Mouse (Mus musculus): ENCODE results near the gene Ntn5. TPM values are rescaled to one million over a fixed set of nuclear protein-coding genes. Genes with fewer than 3 reads are reported as not detected.
A peak's percentile ranks its signal among the peaks of the same experiment; 100 is the strongest.

The Ntn5 gene
- total and polyA plus RNA-seq, 3 experiments = 0.08 to 0.57 TPM; not detected in 1

GRCm38 (mm10) chr7:45715741-45716459 is 32.1 kb downstream of the Ntn5 start:
- dilution Hi-C loops (cut with MboI; ENCODE audit: extremely low pct_ligation_motif_present, extremely low pct_unique_long_range_greater_than_20kb, low sequenced_read_pairs) (no loop called here), in situ Hi-C loops (cut with MboI; ENCODE audit: low pct_ligation_motif_present, low pct_unique_long_range_greater_than_20kb, low sequenced_read_pairs) (no loop called here)
- no peaks in the 10 kb centered on the region for H3K9me3 ChIP-seq (replicated peaks; ENCODE audit: low read length)
- H3K9ac ChIP-seq (ENCODE audit: insufficient read depth, low read depth) = peak overlapping the region; percentile 91; the same call in 1 of the 2 replicates
- no peaks in the 10 kb centered on the region for H3K27me3 ChIP-seq (replicated peaks)
- TF ChIP-seq MAX (IDR thresholded peaks at IDR 0.05; ENCODE audit: low read length) (0 out of 2 replicates have a peak, but pooled peaks have one; percentile 11), USF2 (conservative IDR thresholded peaks at IDR 0.05; ENCODE audit: low read depth, low read length) (no peak)
- peak overlapping the region; percentile 38 for H3K27ac ChIP-seq (ENCODE audit: insufficient read depth, low read depth)
- H3K36me3 ChIP-seq (replicated peaks in 1 of 2; ENCODE audit: control insufficient read depth in 1 of 2, insufficient read depth in 1 of 2, low read length in 1 of 2) = peaks cover 47 to 64% of the 10 kb centered on the region in 2 experiments
- H3K4me2 ChIP-seq (ENCODE audit: insufficient read depth, low read depth, poor library complexity, severe bottlenecking) = peak overlapping the region; percentile 89
- peak overlapping the region; percentile 77 to 100 (median 92) for H3K4me3 ChIP-seq (replicated peaks in 1 of 3; ENCODE audit: low read depth in 2 of 3, low read length in 2 of 3, poor library complexity in 1 of 3)
- H3K79me2 ChIP-seq (replicated peaks; ENCODE audit: control insufficient read depth, extremely low read depth, insufficient read depth, poor library complexity, severe bottlenecking) = peaks cover 47% of the 10 kb centered on the region
- H3K4me1 ChIP-seq (ENCODE audit: control insufficient read depth in 1 of 2, insufficient read depth in 2 of 2) = peaks cover 6 to 37% of the 10 kb centered on the region in 2 experiments; a peak in 3 of 4 replicates
- DNase-seq (ENCODE audit: extremely low read depth) = no peak

GRCm38 (mm10) chr7:45716460-45716857 is 32.6 kb downstream of the Ntn5 start:
- peaks cover 46 to 64% of the 10 kb centered on the region in 2 experiments for H3K36me3 ChIP-seq (replicated peaks in 1 of 2; ENCODE audit: control insufficient read depth in 1 of 2, insufficient read depth in 1 of 2, low read length in 1 of 2)
- H3K79me2 ChIP-seq (replicated peaks; ENCODE audit: control insufficient read depth, extremely low read depth, insufficient read depth, poor library complexity, severe bottlenecking) = peaks cover 47% of the 10 kb centered on the region
- in situ Hi-C loops (cut with MboI; ENCODE audit: low pct_ligation_motif_present, low pct_unique_long_range_greater_than_20kb, low sequenced_read_pairs) (no loop called here), dilution Hi-C loops (cut with MboI; ENCODE audit: extremely low pct_ligation_motif_present, extremely low pct_unique_long_range_greater_than_20kb, low sequenced_read_pairs) (no loop called here)
- TF ChIP-seq NELFE (IDR thresholded peaks at IDR 0.05; ENCODE audit: low read depth, low read length) = no peak
- no peak for TF ChIP-seq TBP (conservative IDR thresholded peaks at IDR 0.05; ENCODE audit: low read depth, low read length)
- TF ChIP-seq MEF2A (IDR thresholded peaks at IDR 0.05; ENCODE audit: borderline replicate concordance, low read depth, low read length) = no peak
- TF ChIP-seq POLR2A (IDR thresholded peaks at IDR 0.05; ENCODE audit: low read depth, low read length) = no peak
- TF ChIP-seq HCFC1 (IDR thresholded peaks at IDR 0.05; ENCODE audit: low read depth, low read length) = no peak
- TF ChIP-seq USF1 (IDR thresholded peaks at IDR 0.05; ENCODE audit: low read depth, low read length) = no peak
- TF ChIP-seq GABPA (IDR thresholded peaks at IDR 0.05; ENCODE audit: insufficient replicate concordance, low read depth, low read length) = no peak
- TF ChIP-seq BHLHE40 (IDR thresholded peaks at IDR 0.05; ENCODE audit: low read depth, low read length) = no peak
- no peak for TF ChIP-seq MYC (IDR thresholded peaks at IDR 0.05; ENCODE audit: low read depth, low read length)
- no peak for TF ChIP-seq CTCF (conservative IDR thresholded peaks at IDR 0.05 in 1 of 2, IDR thresholded peaks at IDR 0.05 in 1 of 2; ENCODE audit: low read depth in 2 of 2, low read length in 2 of 2)
- TF ChIP-seq SIN3A (IDR thresholded peaks at IDR 0.05; ENCODE audit: low read length) = no peak
- TF ChIP-seq SMC3 (IDR thresholded peaks at IDR 0.05; ENCODE audit: low read depth, low read length) = no peak
- no peak for TF ChIP-seq RCOR1 (conservative IDR thresholded peaks at IDR 0.05; ENCODE audit: low read depth, low read length)
- TF ChIP-seq ZC3H11A (IDR thresholded peaks at IDR 0.05; ENCODE audit: low read depth, low read length) = no peak
- TF ChIP-seq CHD2 (IDR thresholded peaks at IDR 0.05; ENCODE audit: low read length) = no peak
- TF ChIP-seq KAT2A (IDR thresholded peaks at IDR 0.05; ENCODE audit: insufficient replicate concordance, low read length) = no peak
- TF ChIP-seq ZNF384 (IDR thresholded peaks at IDR 0.05; ENCODE audit: low read depth, low read length) = no peak
- no peak for TF ChIP-seq ETS1 (conservative IDR thresholded peaks at IDR 0.05; ENCODE audit: low read depth, low read length)
- TF ChIP-seq IRF4 (IDR thresholded peaks at IDR 0.05; ENCODE audit: low read depth, low read length) = no peak
- TF ChIP-seq ZKSCAN1 (IDR thresholded peaks at IDR 0.05; ENCODE audit: borderline replicate concordance, low read depth, low read length) = no peak
- no peak for DNase-seq (ENCODE audit: extremely low read depth)
- peaks cover 7 to 41% of the 10 kb centered on the region in 2 experiments; a peak in 3 of 4 replicates for H3K4me1 ChIP-seq (ENCODE audit: control insufficient read depth in 1 of 2, insufficient read depth in 2 of 2)
- H3K27me3 ChIP-seq (replicated peaks) = no peaks in the 10 kb centered on the region
- peak overlapping the region; percentile 91 for H3K9ac ChIP-seq (ENCODE audit: insufficient read depth, low read depth)
- H3K9me3 ChIP-seq (replicated peaks; ENCODE audit: low read length) = no peaks in the 10 kb centered on the region
- H3K4me2 ChIP-seq (ENCODE audit: insufficient read depth, low read depth, poor library complexity, severe bottlenecking) = peak overlapping the region; percentile 89
- H3K4me3 ChIP-seq (replicated peaks in 1 of 3; ENCODE audit: low read depth in 2 of 3, low read length in 2 of 3, poor library complexity in 1 of 3) = peak overlapping the region; percentile 77 to 100 (median 92)
- peak overlapping the region; percentile 38; the same call in 1 of the 2 replicates for H3K27ac ChIP-seq (ENCODE audit: insufficient read depth, low read depth)

Measured in CH12.LX (cell line).